Mouse (Mus musculus): Measurements from ENCODE around the gene Ccdc177. TPM values are rescaled to one million over a fixed set of nuclear protein-coding genes. Genes with fewer than 3 reads are reported as not detected.

Ccdc177 gene
- total RNA-seq, 2 experiments from 2014 or later: not detected

GRCm38 (mm10) chr12:80744614-80745013, 15.9 kb downstream of the Ccdc177 start:
- 0 out of 2 replicates have a peak, but pooled peaks have one; percentile 35 for ATAC-seq (replicated peaks; ENCODE audit: poor library complexity, severe bottlenecking)

DNA sequence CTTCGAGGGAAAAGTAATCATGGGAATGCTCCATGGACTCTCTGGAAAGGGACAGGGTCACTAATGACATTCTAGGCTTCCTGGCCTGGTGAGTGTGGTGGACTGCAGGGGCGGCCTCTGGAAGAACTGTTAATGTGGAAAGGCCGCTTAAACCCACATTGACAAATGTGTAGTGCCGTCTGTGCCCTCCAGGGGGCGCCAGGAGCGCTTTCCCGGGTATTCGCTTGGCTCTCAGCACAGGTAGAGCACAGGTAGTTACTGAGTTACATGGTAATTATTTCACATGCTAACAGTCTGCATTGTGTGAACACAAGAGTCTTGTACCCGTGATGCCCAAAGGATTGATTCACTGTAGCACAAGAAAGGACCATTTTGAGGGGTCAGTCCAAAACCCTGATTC, 21.0 kb downstream of the Ccdc177 start:
- no peak for ATAC-seq (replicated peaks; ENCODE audit: poor library complexity, severe bottlenecking)

GRCm38 (mm10) chr12:80737283-80737600, 23.2 kb downstream of the Ccdc177 start:
- no peak for ATAC-seq (replicated peaks; ENCODE audit: poor library complexity, severe bottlenecking)

DNA sequence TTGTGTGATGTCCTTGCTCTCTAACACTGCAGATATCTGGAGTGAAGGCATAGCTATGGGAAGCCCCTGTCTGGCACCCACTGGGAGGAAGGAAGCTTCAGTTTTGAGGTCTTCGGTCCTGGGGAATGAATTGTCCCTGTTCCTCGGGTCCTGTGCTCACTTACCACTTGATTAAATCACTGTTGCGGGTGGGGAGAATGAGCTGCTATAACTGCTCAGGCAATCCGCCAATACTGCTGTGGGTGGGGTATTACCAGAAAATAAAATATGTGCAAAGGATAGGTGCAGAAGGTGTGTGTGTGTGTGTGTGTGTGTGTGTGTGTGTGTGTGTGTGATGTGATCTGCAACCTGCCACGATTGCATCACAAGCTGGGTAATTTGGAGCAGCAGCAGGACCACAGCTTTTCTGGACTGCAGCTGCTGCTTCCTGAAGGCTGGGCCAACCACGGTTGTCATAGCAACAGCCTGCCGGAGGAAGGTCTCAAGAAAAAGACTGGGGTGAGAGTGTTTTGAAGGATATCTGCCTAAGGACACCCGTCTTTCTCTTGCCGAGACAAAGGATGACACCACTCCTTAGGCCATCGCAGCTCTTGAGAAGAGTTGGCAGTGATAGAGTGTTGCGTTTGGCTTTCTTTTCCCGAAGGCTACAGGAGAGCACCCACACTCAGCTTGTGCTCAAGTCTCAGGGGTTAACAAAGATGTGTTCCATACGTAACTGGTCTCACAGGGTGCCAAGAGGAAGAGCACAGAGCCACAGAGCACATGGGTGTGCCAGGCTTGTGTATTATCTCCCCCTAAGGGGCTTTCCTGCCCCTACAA, 23.8 kb downstream of the Ccdc177 start:
- ATAC-seq (replicated peaks; ENCODE audit: poor library complexity, severe bottlenecking): peak; percentile 75

- ATAC-seq (replicated peaks; ENCODE audit: poor library complexity, severe bottlenecking): no peak
Observed at GRCm38 (mm10) chr12:80734526-80735470, 25.7 kb downstream of the Ccdc177 start.

- peak; percentile 80 for ATAC-seq (replicated peaks; ENCODE audit: poor library complexity, severe bottlenecking)
Observed at GRCm38 (mm10) chr12:80730567-80730966, 29.9 kb downstream of the Ccdc177 start.

GRCm38 (mm10) chr12:80729758-80730530, 30.5 kb downstream of the Ccdc177 start:
- peak; percentile 43 for ATAC-seq (replicated peaks; ENCODE audit: poor library complexity, severe bottlenecking)

DNA sequence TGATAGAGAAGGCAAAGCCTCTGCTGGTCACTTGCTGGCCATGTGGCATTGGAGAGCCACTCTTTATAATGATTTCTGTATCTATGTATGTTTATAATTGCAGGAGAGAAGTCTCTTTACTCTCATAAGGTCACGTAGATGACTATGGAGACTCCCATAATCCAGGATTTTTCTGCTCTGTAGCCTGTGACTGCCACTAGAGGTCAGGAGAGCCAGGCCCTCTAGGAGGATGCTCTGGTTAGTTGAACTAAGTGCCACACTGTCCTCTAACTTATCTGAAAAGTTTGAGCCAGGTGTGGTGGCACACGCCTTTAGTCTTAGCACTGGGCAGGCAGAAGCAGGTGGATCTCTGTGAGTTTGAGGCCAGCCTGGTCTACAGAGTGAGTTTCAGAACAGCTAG, 31.7 kb downstream of the Ccdc177 start:
- no peak for ATAC-seq (replicated peaks; ENCODE audit: poor library complexity, severe bottlenecking)

DNA sequence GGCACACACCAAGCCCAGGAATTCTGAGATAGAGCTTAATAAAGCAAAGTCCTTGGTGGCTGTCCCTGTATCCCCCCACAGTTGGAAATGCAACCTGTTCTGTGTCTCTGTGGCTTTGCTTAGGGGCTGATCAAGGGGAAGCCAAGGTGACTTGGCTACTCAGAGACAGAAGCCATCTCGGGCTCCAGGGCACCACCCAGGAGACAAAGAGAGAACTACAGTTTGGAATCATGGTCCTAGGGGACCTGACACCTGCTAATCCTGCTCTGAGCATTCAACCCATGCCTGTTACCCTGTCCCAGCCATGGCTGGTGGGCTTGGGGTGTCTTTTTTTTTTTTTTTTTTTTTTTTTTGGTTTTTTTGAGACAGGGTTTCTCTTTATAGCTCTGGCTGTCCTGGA, 32.3 kb downstream of the Ccdc177 start:
- no peak for ATAC-seq (replicated peaks; ENCODE audit: poor library complexity, severe bottlenecking)

DNA sequence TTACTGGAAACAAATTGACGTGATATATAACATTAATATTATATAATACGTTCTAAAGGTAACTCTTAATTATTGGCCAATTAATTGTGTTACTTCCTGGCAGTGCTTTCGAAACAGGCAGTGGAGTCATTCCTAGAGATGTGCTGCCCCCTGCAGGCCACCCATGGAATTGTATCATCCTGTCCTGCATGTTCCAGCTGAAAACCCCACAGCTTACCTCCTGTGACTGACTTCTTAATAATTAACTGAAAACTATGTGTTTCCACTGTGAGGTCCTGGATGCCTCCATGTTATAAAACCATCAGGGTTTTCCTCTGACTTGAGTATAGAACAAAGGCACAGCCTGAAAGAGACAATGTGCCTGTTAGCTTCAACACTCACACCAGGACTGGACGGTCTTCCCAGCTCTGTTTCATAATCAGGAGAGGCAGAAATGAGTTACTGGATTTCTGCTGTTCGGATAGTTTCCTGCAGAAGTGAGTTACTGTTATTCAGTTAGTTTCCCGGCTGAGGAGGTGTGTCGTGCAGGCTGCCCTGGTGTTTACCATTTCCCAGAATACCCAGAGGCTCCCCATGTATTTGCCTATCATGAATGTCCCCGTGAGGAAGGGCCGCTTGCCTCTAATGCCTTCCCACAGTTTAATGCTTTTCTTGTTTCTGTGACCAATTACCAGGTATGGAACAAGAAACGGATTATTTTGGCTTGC, 35.5 kb downstream of the Ccdc177 start:
- peak; percentile 85 for ATAC-seq (replicated peaks; ENCODE audit: poor library complexity, severe bottlenecking)

DNA sequence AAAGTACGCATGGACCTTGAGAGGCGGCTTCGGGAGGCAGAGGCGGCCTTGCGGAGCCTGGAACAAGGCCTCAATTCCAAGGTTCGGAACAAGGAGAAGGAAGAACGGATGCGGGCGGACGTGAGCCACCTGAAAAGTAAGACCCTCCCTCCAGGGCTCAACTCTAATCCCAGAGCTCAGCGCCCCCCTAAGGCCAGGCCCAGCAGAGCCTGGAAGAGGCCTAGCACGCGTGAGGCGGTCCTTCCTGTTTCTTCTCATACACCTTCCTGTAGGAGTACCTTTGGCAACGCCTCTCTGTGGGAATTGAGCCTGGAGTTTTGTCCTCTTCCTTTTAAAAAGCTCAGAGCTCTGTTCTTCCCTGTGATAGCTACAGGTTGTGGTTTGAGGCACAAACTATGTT, 39.0 kb downstream of the Ccdc177 start:
- no peak for ATAC-seq (replicated peaks; ENCODE audit: poor library complexity, severe bottlenecking)

DNA sequence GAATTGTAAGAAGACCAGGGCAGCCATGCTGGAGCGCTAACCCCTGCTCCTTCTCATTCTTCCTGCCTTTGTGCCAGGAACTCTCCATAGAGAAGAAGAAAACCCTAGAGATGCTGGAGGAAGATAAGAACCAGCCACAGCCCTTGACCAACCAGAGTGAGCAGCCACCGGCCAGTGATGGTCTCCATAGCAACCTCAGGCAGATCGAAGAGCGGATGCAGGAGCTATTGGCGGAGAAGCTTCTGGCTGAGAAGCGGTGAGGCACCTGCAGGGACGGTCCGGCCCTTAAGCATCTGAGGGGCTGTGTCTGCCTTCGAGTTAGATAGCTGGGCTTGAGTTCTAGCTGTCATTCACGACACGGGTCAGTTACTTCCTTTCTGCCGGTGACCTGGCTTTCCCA, 40.0 kb downstream of the Ccdc177 start:
- no peak for ATAC-seq (replicated peaks; ENCODE audit: poor library complexity, severe bottlenecking)

- ATAC-seq (replicated peaks; ENCODE audit: poor library complexity, severe bottlenecking): no peak
Observed at GRCm38 (mm10) chr12:80719141-80719540, 41.3 kb downstream of the Ccdc177 start.

DNA sequence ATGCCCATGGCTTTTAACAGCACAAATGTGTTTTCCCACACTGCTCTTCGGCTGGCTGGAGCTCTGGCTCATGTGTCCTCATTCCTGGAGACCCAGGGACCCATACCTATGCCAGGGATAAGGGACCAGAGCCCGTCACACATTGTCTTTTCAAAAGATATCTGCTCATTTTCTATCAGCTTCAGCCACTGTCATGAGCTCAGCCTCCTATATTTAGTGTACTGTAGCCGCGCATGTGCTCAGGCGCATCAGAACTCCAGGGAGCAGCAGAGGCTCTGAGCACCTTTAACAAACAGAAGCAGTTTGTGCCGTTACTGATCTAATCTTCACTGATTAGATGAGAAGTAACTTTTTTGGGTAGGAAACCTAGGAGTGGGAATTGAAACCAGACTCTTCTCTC, 44.6 kb downstream of the Ccdc177 start:
- ATAC-seq (replicated peaks; ENCODE audit: poor library complexity, severe bottlenecking): no peak

GRCm38 (mm10) chr12:80706915-80707604, 53.4 kb downstream of the Ccdc177 start:
- no peak for ATAC-seq (replicated peaks; ENCODE audit: poor library complexity, severe bottlenecking)

GRCm38 (mm10) chr12:80706208-80706914, 54.1 kb downstream of the Ccdc177 start:
- no peak for ATAC-seq (replicated peaks; ENCODE audit: poor library complexity, severe bottlenecking)

All from granulocyte monocyte progenitor cell, adult 5-6 weeks (primary cell).